ENCODE assay signal across 26 mouse cellular contexts in genomic region chr14:10301497-10301896, GRCm38 (mm10).
DNase-seq lines count a peak whose midpoint lies in the region; ATAC-seq and TF ChIP-seq lines count a peak whose summit lies in the region.
"Had no signal": no experiment of that assay in that cellular context is flagged by ENCODE, and none has a peak within 500 bp of the region (broad histone marks: within the 10 kb centered on the region; RNA-seq: fewer than 3 reads in every experiment).

No protein-coding gene starts in this region.

- ATAC-seq in CD4-positive, CD25-positive, alpha-beta regulatory T cell, adult 4 months: peak; percentile 71
- no peak for ATAC-seq in stomach, postnatal 0 days (ENCODE audit: low FRiP score, low TSS enrichment)
- ATAC-seq: forebrain, embryonic 13.5 days; hindbrain, postnatal 0 days; intestine, postnatal 0 days; liver, embryonic 12.5 days; liver, postnatal 0 days; midbrain, embryonic 13.5 days had no signal

- no peak overlapping the region for H3K4me3 ChIP-seq in stomach, postnatal 0 days (ENCODE audit: low read depth, low read length)
- H3K4me3 ChIP-seq: forebrain, embryonic 13.5 days; hindbrain, embryonic 12.5 days; liver, embryonic 12.5 days; megakaryocyte, embryonic 14.5 days; midbrain, embryonic 13.5 days had no signal

- DNase-seq in induced T-regulatory cell, adult 2 months (ENCODE audit: low read depth): peak; percentile 3
- DNase-seq in thymus, postnatal 0 days (ENCODE audit: low spot score): peak; percentile 10
- no peak for DNase-seq in layer of hippocampus, postnatal 14 days (ENCODE audit: low spot score in 2 of 2)
- no peak for DNase-seq in testis, postnatal 14 days (ENCODE audit: low spot score)
- no peak for DNase-seq in urinary bladder, postnatal 4 days (ENCODE audit: low spot score in 2 of 2)
- DNase-seq in stomach, postnatal 0 days (ENCODE audit: low spot score): no peak
- DNase-seq: adrenal gland, adult 2 months; adrenal gland, postnatal 36 days; cerebellum, adult 2 months; cerebellum, postnatal 25 days; gastrocnemius, postnatal 10 days; heart, postnatal 14 days; kidney, postnatal 14 days; left cerebral cortex, postnatal 4 days; liver, postnatal 0 days; lung, postnatal 36 days; retina, postnatal 1 day; right cerebral cortex, postnatal 14 days had no signal

- no peaks in the 10 kb centered on the region for H3K27me3 ChIP-seq in stomach, postnatal 0 days (ENCODE audit: control insufficient read depth, insufficient read depth, low read length)
- H3K27me3 ChIP-seq: forebrain, embryonic 13.5 days; hindbrain, embryonic 12.5 days; liver, embryonic 12.5 days; megakaryocyte, embryonic 14.5 days; midbrain, embryonic 13.5 days had no signal

- no peak for TF ChIP-seq EP300 in stomach, postnatal 0 days (optimal IDR thresholded peaks at IDR 0.05)

- H3K27ac ChIP-seq in stomach, postnatal 0 days (replicated peaks): no peak overlapping the region
- H3K27ac ChIP-seq: forebrain, embryonic 13.5 days; hindbrain, embryonic 12.5 days; hindbrain, postnatal 0 days; liver, embryonic 12.5 days; midbrain, embryonic 13.5 days had no signal

- H3K9me3 ChIP-seq in stomach, postnatal 0 days (ENCODE audit: control insufficient read depth, low read length): no peaks in the 10 kb centered on the region
- H3K9me3 ChIP-seq: forebrain, embryonic 13.5 days; hindbrain, embryonic 12.5 days; liver, embryonic 12.5 days; megakaryocyte, embryonic 14.5 days; midbrain, embryonic 13.5 days had no signal

- no peak overlapping the region for H3K4me2 ChIP-seq in stomach, postnatal 0 days (replicated peaks; ENCODE audit: low read depth)
- H3K4me2 ChIP-seq: forebrain, embryonic 13.5 days; hindbrain, embryonic 12.5 days; liver, embryonic 12.5 days; midbrain, embryonic 13.5 days had no signal

- H3K4me1 ChIP-seq in stomach, postnatal 0 days (replicated peaks; ENCODE audit: control insufficient read depth, insufficient read depth): no peaks in the 10 kb centered on the region
- H3K4me1 ChIP-seq: forebrain, embryonic 13.5 days; hindbrain, embryonic 12.5 days; liver, embryonic 12.5 days had no signal

- 57% methylated on average over 1 of the region's 1 CpGs for WGBS in stomach, postnatal 0 days

- TF ChIP-seq CTCF in stomach, postnatal 0 days (IDR thresholded peaks at IDR 0.05; ENCODE audit: low read depth): no peak

- H3K9ac ChIP-seq in stomach, postnatal 0 days (ENCODE audit: low read length): no peak overlapping the region
- H3K9ac ChIP-seq: forebrain, embryonic 13.5 days; hindbrain, embryonic 12.5 days; liver, embryonic 12.5 days; liver, postnatal 0 days; midbrain, embryonic 13.5 days had no signal

- no peaks in the 10 kb centered on the region for H3K36me3 ChIP-seq in stomach, postnatal 0 days (ENCODE audit: control insufficient read depth, insufficient read depth, low read length)
- H3K36me3 ChIP-seq: hindbrain, embryonic 12.5 days; liver, embryonic 12.5 days; midbrain, embryonic 13.5 days had no signal

Comparison
In these comparisons a context has a peak if more than half of its experiments do, and no peak if none do; other contexts are left out.
1. DNase-seq: peak in induced T-regulatory cell, adult 2 months (single experiment) and thymus, postnatal 0 days (single experiment); none in layer of hippocampus, postnatal 14 days (0 of 2), testis, postnatal 14 days (single experiment), urinary bladder, postnatal 4 days (0 of 2) and stomach, postnatal 0 days (single experiment).